Mouse (Mus musculus) thymus, adult 2 months (tissue): ENCODE measurements around the gene Slc35c1.

Source experiments
- CTCF ChIP-seq: fragments of 200-500 bp; IDR thresholded peaks from 2 replicates; pipeline ENCODE4 v1.5.1; 2012; ENCODE audit warnings: mild to moderate bottlenecking, control low read depth, low read length, moderate library complexity, borderline replicate concordance; ENCODE audit not compliant: control insufficient read depth, poor library complexity, insufficient read depth; ENCODE audit errors: extremely low read depth
- POLR2A ChIP-seq: fragments of 200-500 bp; IDR thresholded peaks from 2 replicates; pipeline ENCODE4 v1.6.1; 2012; ENCODE audit warnings: mild to moderate bottlenecking, low read length, control low read depth, moderate library complexity; ENCODE audit not compliant: control insufficient read depth, poor library complexity, insufficient read depth; ENCODE audit errors: extremely low read depth

DNA sequence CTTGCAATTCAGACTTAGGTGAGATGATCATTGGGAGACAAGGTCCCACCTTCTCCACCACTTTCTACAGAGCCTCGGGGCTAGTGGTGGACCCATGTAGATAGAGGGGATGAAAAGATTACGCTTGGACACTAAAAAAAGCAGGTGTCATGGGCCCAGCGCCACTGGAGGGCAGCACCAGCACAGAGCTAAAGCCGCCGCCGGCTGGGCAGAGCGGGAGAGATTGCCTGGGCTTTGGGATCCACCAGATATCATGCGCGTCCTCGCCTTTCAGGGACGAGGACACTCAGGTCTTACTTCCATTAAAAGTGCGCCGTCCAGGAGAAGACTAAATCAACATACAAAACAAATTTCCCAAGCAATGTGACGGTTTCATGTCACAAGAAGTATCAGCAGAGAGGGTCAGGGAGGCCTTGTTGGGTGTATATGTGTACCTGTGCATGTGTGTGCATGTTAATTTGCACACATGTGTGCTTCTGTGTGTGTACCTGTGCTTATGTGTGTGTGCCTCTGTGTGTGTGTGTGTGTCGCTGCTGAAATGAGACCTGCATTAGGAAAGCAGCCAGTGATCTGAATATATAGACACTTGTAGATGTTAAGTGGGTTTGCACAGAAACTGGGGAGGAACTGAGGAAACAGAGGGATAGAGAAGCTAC is 25.4 kb upstream of the Slc35c1 start:
- TF ChIP-seq CTCF: peak; percentile 85; the same call in 1 of the 2 replicates
- TF ChIP-seq POLR2A: no peak
